Mouse (Mus musculus) limb, embryonic 14.5 days (tissue): ENCODE measurements around the gene Gpnmb. TPM values are rescaled to one million over a fixed set of nuclear protein-coding genes. Genes with fewer than 3 reads are reported as not detected.

Experiments used
- ATAC-seq: fragments of 200-750 bp; cut with Nextera tagmentation; 2 replicates; pipeline ENCODE4 v1.8.0; 2017; ENCODE audit warnings: low read depth, moderate number of reproducible peaks, moderate TSS enrichment; ENCODE audit not compliant: low FRiP score
- DNase-seq: peaks from one replicate; pipeline ENCODE4 v3.0.0-alpha.2; 2015; ENCODE audit warnings: low spot score
- H3K27ac ChIP-seq: fragments of 300-500 bp; sonication (generic); replicated peaks from 2 replicates; pipeline ENCODE4 v1.5.1; 2014; ENCODE audit warnings: low read depth, mild to moderate bottlenecking, low read length, moderate library complexity, mixed read lengths
- H3K27me3 ChIP-seq: fragments of 300-500 bp; sonication (generic); 2 replicates; pipeline ENCODE4 v1.6.1; 2014; ENCODE audit warnings: low read length, mixed read lengths; ENCODE audit not compliant: control insufficient read depth, insufficient read depth
- H3K36me3 ChIP-seq: fragments of 300-500 bp; sonication (generic); 2 replicates; pipeline ENCODE4 v1.6.1; 2014; ENCODE audit warnings: mild to moderate bottlenecking, low read length, moderate library complexity, mixed read lengths; ENCODE audit not compliant: control insufficient read depth, insufficient read depth
- H3K4me1 ChIP-seq: fragments of 300-500 bp; sonication (generic); 2 replicates; pipeline ENCODE4 v1.6.1; 2014; ENCODE audit warnings: antibody characterized with exemption, low read length, mixed read lengths; ENCODE audit not compliant: control insufficient read depth, insufficient read depth
- H3K4me2 ChIP-seq: fragments of 300-500 bp; sonication (generic); replicated peaks from 2 replicates; pipeline ENCODE4 v1.6.1; 2014; ENCODE audit warnings: low read depth, mild to moderate bottlenecking, low read length, moderate library complexity; ENCODE audit not compliant: severe bottlenecking
- H3K4me3 ChIP-seq: fragments of 300-500 bp; sonication (generic); replicated peaks from 2 replicates; pipeline ENCODE4 v1.5.1; 2014; ENCODE audit warnings: low read length
- H3K9ac ChIP-seq: fragments of 300-500 bp; sonication (generic); 2 replicates; pipeline ENCODE4 v1.6.1; 2014; ENCODE audit warnings: mild to moderate bottlenecking, low read depth, low read length, moderate library complexity; ENCODE audit not compliant: severe bottlenecking
- H3K9me3 ChIP-seq: fragments of 300-500 bp; sonication (generic); 2 replicates; pipeline ENCODE4 v1.6.1; 2016; ENCODE audit warnings: low read length; ENCODE audit not compliant: control insufficient read depth
- POLR2A ChIP-seq: fragments of 200-500 bp; IDR thresholded peaks from 2 replicates; pipeline ENCODE4 v1.8.0; 2012; ENCODE audit warnings: inconsistent platforms, mild to moderate bottlenecking, moderate library complexity, borderline replicate concordance; ENCODE audit not compliant: insufficient read depth, insufficient read length; ENCODE audit errors: extremely low read depth
- WGBS: fragments of 180-500 bp; shearing (Covaris S2); extraction: QIAGEN DNeasy Blood & Tissue Kit; methylation state at CpG from one replicate; pipeline ENCODE4 v1.1.7; 2014; 5-methylcytosine and 5-hydroxymethylcytosine counted together
- polyA plus RNA-seq, 2 experiments: library from polyadenylated mRNA; depleted of rRNA in 1 of 2; stranded (reverse) in 1 of 2; unstranded in 1 of 2; fragments of >200 nt; fragmentation: Nextera tagmentation in 1 of 2; extraction: Ambion mirVana in 1 of 2; gene quantifications; 2 replicates each; pipeline versions ENCODE4 v1.2.1 to v1.2.3; 2012 to 2014

Gene Gpnmb
- polyA plus RNA-seq, 2 experiments, result 1.3 to 2.7 TPM

DNA sequence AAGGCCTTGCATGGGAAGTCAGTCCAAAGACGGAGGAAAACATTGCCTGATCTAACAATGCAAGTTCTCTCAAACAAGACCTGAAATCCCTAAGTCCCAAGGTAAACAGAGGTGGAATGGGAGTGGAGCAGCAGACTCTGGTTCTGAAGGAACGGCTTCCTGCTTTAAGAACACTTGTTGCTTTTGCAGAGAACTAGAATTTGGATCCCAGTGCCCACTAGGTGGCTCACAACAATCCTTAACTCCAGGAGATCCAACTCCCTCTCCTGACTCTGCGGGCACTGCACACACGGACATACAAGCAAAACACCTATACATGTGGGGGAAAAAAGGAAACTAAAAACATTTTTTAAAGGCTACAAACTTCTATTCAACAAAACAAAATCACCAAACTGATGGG, 33.0 kb upstream of the Gpnmb start:
- no peak for TF ChIP-seq POLR2A
- no peak overlapping the region for H3K4me3 ChIP-seq
- no peaks in the 10 kb centered on the region for H3K36me3 ChIP-seq
- H3K9ac ChIP-seq, result no peak overlapping the region
- H3K4me2 ChIP-seq, result no peak overlapping the region
- ATAC-seq (no peak), DNase-seq (no peak)
- H3K27me3 ChIP-seq, result no peaks in the 10 kb centered on the region
- peaks cover 2% of the 10 kb centered on the region for H3K4me1 ChIP-seq
- WGBS, result 43% methylated on average over 4 of the region's 4 CpGs
- no peaks in the 10 kb centered on the region for H3K9me3 ChIP-seq
- no peak overlapping the region for H3K27ac ChIP-seq

DNA sequence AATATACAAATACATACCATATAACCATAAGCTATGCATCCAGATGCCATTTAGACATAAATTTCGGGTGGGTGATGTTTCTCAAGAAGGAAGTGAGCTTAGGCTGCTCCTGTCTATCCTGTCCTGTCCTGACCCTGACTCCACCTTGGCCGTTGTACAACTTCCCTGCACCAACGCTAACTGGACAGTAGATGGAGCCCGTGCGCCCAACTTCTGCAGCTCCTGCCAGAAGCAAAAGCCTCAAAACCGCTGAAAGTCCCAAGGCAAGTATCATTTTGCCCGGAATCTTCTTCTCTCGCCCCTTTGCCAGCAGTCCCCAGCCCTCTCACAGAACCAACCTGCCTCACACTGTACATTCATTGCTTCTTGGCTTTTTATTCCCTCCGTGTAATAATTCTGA, 28.4 kb upstream of the Gpnmb start:
- peak overlapping the region; percentile 49 for H3K4me2 ChIP-seq
- DNase-seq (peak; percentile 63), ATAC-seq (peak; percentile 34; the same call in 1 of the 2 replicates)
- no peaks in the 10 kb centered on the region for H3K36me3 ChIP-seq
- no peak for TF ChIP-seq POLR2A
- peak overlapping the region; percentile 2; the same call in 1 of the 2 replicates for H3K9ac ChIP-seq
- H3K4me3 ChIP-seq, result peak overlapping the region; percentile 23
- WGBS, result 2% methylated on average over 9 of the region's 9 CpGs
- peaks cover 8% of the 10 kb centered on the region for H3K4me1 ChIP-seq
- no peak overlapping the region for H3K27ac ChIP-seq
- no peaks in the 10 kb centered on the region for H3K9me3 ChIP-seq
- no peaks in the 10 kb centered on the region for H3K27me3 ChIP-seq

DNA sequence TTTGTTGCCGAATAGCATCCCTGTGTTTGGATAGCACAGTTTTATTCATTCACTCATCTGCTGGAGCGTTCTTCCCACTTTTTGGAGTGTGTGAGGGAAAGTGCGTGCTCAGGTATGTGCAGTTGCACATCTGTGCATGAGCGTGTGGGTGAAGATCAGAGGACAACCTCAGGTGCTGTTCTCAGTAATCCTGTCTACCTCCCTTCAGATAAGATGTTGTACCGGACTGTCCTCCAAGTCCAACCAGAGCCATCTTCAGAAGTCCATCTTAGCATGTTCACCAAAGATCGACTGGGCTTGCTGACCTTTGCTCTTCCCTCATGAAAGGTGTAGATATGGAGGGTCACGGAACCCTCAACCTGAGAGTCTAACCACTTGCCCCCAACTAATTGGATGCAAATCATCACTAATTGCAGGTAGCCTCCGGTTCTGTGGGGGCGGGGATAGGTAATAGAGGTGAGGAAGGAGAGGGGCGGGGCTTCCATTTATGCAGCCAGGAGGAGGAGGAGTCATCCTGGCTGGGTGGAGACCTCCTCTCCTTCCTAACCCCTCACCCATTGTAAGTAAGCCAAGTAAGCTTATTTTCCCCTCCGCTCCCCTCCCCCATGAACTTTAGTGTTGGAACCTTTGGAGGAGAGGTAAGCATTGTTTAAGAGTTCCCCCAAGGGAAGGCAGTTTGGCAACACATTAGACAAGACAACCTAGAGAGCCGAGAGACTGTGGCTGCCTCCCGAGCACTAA, 27.8 kb upstream of the Gpnmb start:
- no peak for TF ChIP-seq POLR2A
- H3K36me3 ChIP-seq, result no peaks in the 10 kb centered on the region
- H3K27me3 ChIP-seq, result no peaks in the 10 kb centered on the region
- no peaks in the 10 kb centered on the region for H3K9me3 ChIP-seq
- 11% methylated on average over 13 of the region's 13 CpGs for WGBS
- peak; percentile 42 for DNase-seq
- H3K4me1 ChIP-seq, result peaks cover 8% of the 10 kb centered on the region
- ATAC-seq, result peak; percentile 55
- H3K4me2 ChIP-seq, result peak overlapping the region; percentile 49
- peak overlapping the region; percentile 2; the same call in 1 of the 2 replicates for H3K9ac ChIP-seq
- H3K27ac ChIP-seq, result no peak overlapping the region
- peak overlapping the region; percentile 23 for H3K4me3 ChIP-seq

DNA sequence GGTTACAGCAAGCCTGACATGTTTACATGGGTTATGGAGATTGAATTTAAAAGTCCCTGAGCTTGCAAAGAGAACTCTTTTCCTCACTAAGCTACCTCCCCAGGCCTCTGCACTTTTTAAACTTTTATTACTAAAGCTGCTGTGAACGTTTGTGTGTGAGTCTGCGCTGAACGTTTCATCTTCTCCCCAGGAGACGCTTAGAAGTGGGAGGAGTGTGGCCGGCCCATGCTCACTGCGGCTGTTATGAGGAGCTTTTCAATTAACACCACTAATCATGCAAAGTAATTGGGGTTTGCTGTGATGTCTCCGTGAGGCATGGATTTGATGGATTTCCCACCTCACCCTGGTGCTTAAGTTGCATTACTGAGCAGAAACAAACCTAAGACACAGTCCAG, 27.2 kb upstream of the Gpnmb start:
- Histone ChIP-seq H3K4me3 (0 out of 2 replicates have a peak overlapping the region, but pooled peaks have one; percentile 23), H3K27me3 (no peaks in the 10 kb centered on the region), H3K36me3 (no peaks in the 10 kb centered on the region), H3K27ac (no peak overlapping the region), H3K9ac (no peak overlapping the region), H3K4me1 (peaks cover 8% of the 10 kb centered on the region), H3K9me3 (no peaks in the 10 kb centered on the region), H3K4me2 (peak overlapping the region; percentile 49)
- TF ChIP-seq POLR2A, result no peak
- DNase-seq, result no peak
- WGBS, result 13% methylated on average over 7 of the region's 7 CpGs
- peak; percentile 44; the same call in 1 of the 2 replicates for ATAC-seq

DNA sequence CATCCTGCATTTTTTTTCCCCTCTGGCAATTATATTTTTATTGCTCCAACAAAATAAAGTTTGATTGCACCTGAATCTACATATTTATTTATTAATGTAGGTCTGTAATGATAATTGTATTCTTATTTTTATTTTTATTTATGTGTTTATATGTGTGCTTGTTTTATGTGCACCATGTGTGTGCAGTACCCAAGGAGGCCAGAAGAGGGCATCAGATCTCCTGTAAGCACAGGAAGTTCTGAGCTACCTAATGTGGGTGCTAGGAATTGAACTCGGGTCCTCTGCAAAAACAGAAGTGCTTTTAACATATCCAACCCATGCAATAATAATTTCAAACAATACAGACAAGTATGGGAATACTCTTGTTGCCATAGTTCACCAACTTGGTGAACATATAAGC, 26.7 kb upstream of the Gpnmb start:
- Histone ChIP-seq H3K9ac (no peak overlapping the region), H3K4me1 (peaks cover 8% of the 10 kb centered on the region), H3K27ac (no peak overlapping the region), H3K4me2 (no peak overlapping the region), H3K4me3 (no peak overlapping the region), H3K36me3 (no peaks in the 10 kb centered on the region), H3K27me3 (no peaks in the 10 kb centered on the region), H3K9me3 (no peaks in the 10 kb centered on the region)
- WGBS, result 92% methylated on average over 1 of the region's 1 CpGs
- no peak for ATAC-seq
- TF ChIP-seq POLR2A, result no peak
- DNase-seq, result no peak
